Mouse (Mus musculus) midbrain, postnatal 0 days (tissue): ENCODE results near the gene Rpa2. TPM values are rescaled to one million over a fixed set of nuclear protein-coding genes. Genes with fewer than 3 reads are reported as not detected.
"Not testable (repeated sequence)": the region's sequence is repeated elsewhere in the genome, so short reads cannot be mapped to it uniquely, and the experiment has no call there.

Source experiments
- ATAC-seq: fragments of 200-750 bp; cut with Nextera tagmentation; 2 replicates; pipeline ENCODE4 v1.8.0; 2017; ENCODE audit warnings: moderate number of reproducible peaks, mild to moderate bottlenecking, moderate TSS enrichment, moderate library complexity; ENCODE audit not compliant: low FRiP score
- DNase-seq: peaks from one replicate; pipeline ENCODE4 v3.0.0-alpha.2; 2015; ENCODE audit warnings: low spot score
- H3K27ac ChIP-seq: fragments of 300-500 bp; sonication (generic); 2 replicates; pipeline ENCODE4 v1.5.1; 2014; ENCODE audit warnings: low read depth, mild to moderate bottlenecking, low read length, mixed read lengths
- H3K27me3 ChIP-seq: fragments of 300-500 bp; sonication (generic); 2 replicates; pipeline ENCODE4 v1.6.1; 2014; ENCODE audit warnings: low read length, control low read depth, mixed read lengths; ENCODE audit not compliant: insufficient read depth
- H3K36me3 ChIP-seq: fragments of 300-500 bp; sonication (generic); 2 replicates; pipeline ENCODE4 v1.6.1; 2014; ENCODE audit warnings: low read length, control low read depth, mixed read lengths; ENCODE audit not compliant: insufficient read depth
- H3K4me1 ChIP-seq: fragments of 300-500 bp; sonication (generic); 2 replicates; pipeline ENCODE4 v1.6.1; 2014; ENCODE audit warnings: mild to moderate bottlenecking, control low read depth, antibody characterized with exemption, low read length, mixed read lengths; ENCODE audit not compliant: insufficient read depth
- H3K4me2 ChIP-seq: fragments of 300-500 bp; sonication (generic); 2 replicates; pipeline ENCODE4 v1.6.1; 2014; ENCODE audit warnings: low read depth, mild to moderate bottlenecking, low read length, mixed read lengths; ENCODE audit not compliant: poor library complexity, severe bottlenecking
- H3K4me3 ChIP-seq: fragments of 300-500 bp; sonication (generic); 2 replicates; pipeline ENCODE4 v1.5.1; 2014; ENCODE audit warnings: low read depth, mild to moderate bottlenecking, low read length, moderate library complexity
- H3K9ac ChIP-seq: fragments of 300-500 bp; sonication (generic); replicated peaks from 2 replicates; pipeline ENCODE4 v1.6.1; 2014; ENCODE audit warnings: mild to moderate bottlenecking, low read length, moderate library complexity, mixed read lengths; ENCODE audit not compliant: poor library complexity, severe bottlenecking
- H3K9me3 ChIP-seq: fragments of 300-500 bp; sonication (generic); 2 replicates; pipeline ENCODE4 v1.6.1; 2016; ENCODE audit warnings: low read length, control low read depth
- CTCF ChIP-seq: IDR thresholded peaks from 2 replicates; pipeline ENCODE4 v1.5.1; 2016; ENCODE audit warnings: antibody characterized with exemption, mild to moderate bottlenecking
- WGBS: fragments of 180-500 bp; shearing (Covaris S2); extraction: QIAGEN DNeasy Blood & Tissue Kit; methylation state at CpG from one replicate; pipeline ENCODE4 v1.1.7; 2014; 5-methylcytosine and 5-hydroxymethylcytosine counted together
- polyA plus RNA-seq: library from polyadenylated mRNA; unstranded; fragments of >200 nt; fragmentation: Nextera tagmentation; extraction: Ambion mirVana; gene quantifications from 2 replicates; pipeline ENCODE4 v1.2.1, GENCODE M21; 2015
- total RNA-seq: library from RNA; depleted of rRNA; stranded (reverse); fragments of >200 nt; gene quantifications from 2 replicates; pipeline ENCODE4 v1.2.3, GENCODE M21; 2014

Rpa2 gene
- total and polyA plus RNA-seq, 2 experiments from 2014 or later: 18.9 to 28.4 TPM

DNA sequence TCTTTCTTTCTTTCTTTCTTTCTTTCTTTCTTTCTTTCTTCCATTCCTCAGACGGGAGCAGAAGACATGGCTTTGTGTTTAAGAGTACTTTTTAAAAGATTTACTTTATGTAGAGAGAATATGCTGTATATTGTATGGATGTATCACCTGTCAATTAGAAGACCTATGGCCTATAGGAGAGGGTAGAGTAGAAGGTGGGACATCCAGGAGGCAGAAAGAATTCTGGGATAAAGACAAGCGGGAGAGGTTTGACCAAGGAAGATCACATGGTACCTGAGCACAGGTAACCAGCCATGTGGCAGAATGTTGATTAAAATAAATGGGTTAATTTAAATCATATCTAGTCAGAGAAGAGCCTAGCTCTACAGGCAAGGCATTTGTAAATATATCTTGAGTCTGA is 33.4 kb upstream of the Rpa2 start:
- no peak for TF ChIP-seq CTCF
- H3K9ac ChIP-seq: no peak overlapping the region
- H3K27me3 ChIP-seq: no peaks in the 10 kb centered on the region
- H3K9me3 ChIP-seq: no peaks in the 10 kb centered on the region
- ATAC-seq (no peak), DNase-seq (no peak)
- H3K36me3 ChIP-seq: no peaks in the 10 kb centered on the region
- no peak overlapping the region for H3K4me2 ChIP-seq
- no peaks in the 10 kb centered on the region for H3K4me1 ChIP-seq
- no peak overlapping the region for H3K27ac ChIP-seq
- WGBS: 92% methylated on average over 2 of the region's 2 CpGs
- no peak overlapping the region for H3K4me3 ChIP-seq

DNA sequence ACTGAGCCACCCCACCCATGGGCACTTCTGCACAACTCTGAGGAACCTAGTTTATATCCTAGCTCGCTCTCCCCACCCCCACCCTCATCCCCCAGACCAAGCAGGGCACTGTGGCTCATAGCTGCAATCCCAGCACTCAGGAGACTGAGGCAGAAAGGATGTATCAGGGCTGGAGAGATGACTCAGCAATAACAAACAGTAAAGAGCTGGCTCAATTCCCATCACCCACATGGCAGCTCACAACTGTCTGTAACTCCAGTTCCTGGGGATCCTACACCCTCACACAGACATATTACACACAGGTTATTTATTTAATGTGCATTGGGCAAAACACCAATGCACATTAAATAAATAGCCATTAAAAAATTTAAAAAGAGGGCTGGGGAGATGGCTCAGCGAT is 32.7 kb upstream of the Rpa2 start:
- H3K4me2 ChIP-seq: no peak overlapping the region
- H3K27me3 ChIP-seq: no peaks in the 10 kb centered on the region
- no peaks in the 10 kb centered on the region for H3K9me3 ChIP-seq
- DNase-seq (no peak), ATAC-seq (no peak)
- no peak overlapping the region for H3K4me3 ChIP-seq
- no peak overlapping the region for H3K27ac ChIP-seq
- no peak for TF ChIP-seq CTCF
- H3K4me1 ChIP-seq: no peaks in the 10 kb centered on the region
- WGBS: 69% methylated on average over 2 of the region's 2 CpGs
- no peak overlapping the region for H3K9ac ChIP-seq
- H3K36me3 ChIP-seq: no peaks in the 10 kb centered on the region

DNA sequence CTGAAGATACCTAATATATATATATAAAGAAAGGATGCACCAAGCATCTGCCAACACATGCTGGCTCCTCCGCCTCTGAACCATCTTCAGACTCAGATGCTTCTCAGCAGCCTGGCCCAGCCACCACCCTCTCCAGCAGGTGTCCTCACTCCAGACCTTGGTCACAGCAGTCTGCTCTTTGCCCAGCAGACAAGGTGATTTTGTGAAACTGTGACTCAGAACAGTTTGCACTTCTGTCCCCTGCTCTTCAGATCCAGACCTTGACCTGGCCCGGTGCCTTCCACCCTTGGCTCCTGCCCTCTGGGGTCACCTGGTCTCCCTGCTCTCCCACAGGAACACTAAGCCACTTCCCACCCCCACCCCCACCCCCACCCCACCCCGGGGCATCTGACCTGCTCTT is 32.2 kb upstream of the Rpa2 start:
- Histone ChIP-seq H3K4me3 (no peak overlapping the region), H3K4me1 (no peaks in the 10 kb centered on the region), H3K27me3 (no peaks in the 10 kb centered on the region), H3K9ac (no peak overlapping the region), H3K36me3 (no peaks in the 10 kb centered on the region), H3K9me3 (no peaks in the 10 kb centered on the region), H3K4me2 (no peak overlapping the region), H3K27ac (no peak overlapping the region)
- ATAC-seq: no peak
- 0 out of 2 replicates have a peak, but pooled peaks have one; percentile 14 for TF ChIP-seq CTCF
- 84% methylated on average over 3 of the region's 3 CpGs for whole genome bisulfite sequencing
- DNase-seq: no peak

DNA sequence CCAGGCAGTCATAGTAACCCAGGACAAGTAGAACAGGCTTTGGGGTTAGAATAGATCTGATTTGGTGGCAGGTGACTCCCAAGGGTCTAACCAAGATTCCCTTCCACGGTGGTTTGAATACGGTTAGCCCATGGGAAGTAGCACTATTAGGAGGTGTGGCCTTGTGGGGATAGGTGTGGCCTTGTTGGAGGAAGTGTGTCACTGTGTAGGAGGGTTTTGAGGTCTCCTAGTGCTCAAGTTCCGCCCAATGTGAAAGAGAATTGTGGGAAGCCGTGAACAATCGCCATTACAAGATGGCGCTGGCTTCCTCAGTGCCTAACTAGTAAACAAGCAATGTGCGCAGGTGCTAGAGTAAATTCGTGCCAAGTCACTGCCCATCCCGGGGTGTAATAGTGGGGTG is 31.0 kb upstream of the Rpa2 start:
- H3K36me3 ChIP-seq, H3K27ac ChIP-seq: not testable (repeated sequence)

DNA sequence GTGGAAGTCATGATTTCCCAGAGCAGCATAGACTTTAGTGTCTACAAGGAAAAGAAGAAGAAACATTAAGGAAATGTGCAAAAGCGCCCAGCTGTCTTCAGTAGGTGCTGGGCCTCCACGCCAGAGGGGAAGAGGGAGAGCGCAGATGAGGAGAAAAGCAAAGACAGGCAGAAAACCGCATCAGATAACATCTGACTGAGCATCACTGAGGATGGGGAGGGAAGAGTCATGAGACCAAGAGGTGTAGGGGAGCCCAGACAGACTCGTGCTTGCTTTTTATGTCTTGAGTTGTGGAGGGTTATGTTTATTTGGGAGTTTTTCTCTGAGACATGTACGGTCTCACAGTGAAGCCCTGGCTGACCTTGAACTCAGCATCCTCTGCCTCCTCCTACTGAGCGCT is 26.6 kb upstream of the Rpa2 start:
- no peak overlapping the region for H3K9ac ChIP-seq
- DNase-seq (no peak), ATAC-seq (no peak)

More for the DNA sequence above, 31.0 kb upstream of the Rpa2 start:
- not testable (repeated sequence) for H3K4me3 ChIP-seq, H3K4me1 ChIP-seq, H3K27me3 ChIP-seq, ATAC-seq, H3K9me3 ChIP-seq, H3K9ac ChIP-seq, DNase-seq, H3K4me2 ChIP-seq
- 91% methylated on average over 9 of the region's 9 CpGs for WGBS

DNA sequence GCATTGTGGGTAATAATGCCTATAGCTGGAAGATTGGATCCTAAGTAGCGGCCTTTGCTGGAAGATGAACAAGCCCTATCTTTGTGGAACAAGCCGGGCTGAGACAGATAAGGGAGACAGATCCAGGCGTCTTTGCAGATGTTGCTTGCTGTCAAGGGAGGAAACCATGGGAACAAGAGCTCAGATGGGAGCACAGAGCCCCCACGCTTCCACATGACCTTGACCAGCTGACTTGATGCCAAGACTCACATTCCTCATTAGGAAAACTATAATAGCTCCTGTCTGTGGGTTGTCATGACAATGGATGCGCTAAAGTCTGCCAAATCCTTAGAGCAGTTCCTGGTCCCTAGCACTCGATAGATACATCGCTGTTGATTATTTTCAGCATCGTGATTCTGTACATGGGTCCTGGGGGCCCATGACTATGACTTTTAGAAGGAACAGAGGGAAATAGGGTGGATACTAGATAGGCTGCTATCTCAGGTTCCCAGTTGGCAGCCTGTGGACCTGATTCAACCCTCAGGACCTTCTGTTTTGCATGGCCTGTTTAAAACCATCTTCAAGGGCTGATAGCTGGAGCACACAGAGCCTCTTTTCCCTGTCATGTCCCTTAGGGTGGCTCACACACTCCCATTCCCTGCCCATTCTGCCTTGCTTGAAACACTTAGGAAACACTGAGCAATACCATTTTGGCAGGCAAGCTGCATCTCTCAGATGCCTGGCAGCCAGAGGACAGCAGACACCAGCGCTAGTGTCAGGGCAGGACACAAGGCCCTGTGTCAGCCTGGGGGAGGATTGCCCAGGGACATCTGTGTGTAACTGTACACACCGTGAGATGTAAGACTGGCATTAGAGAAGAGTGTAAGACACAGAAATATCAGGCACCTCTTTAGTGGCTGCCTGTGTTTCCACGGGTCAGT is 23.9 kb upstream of the Rpa2 start:
- Histone ChIP-seq H3K4me1 (peaks cover 11% of the 10 kb centered on the region; the same call in 1 of the 2 replicates), H3K27me3 (no peaks in the 10 kb centered on the region), H3K4me3 (no peak overlapping the region), H3K9me3 (no peaks in the 10 kb centered on the region), H3K4me2 (no peak overlapping the region), H3K9ac (no peak overlapping the region), H3K36me3 (no peaks in the 10 kb centered on the region), H3K27ac (peak overlapping the region; percentile 80)
- DNase-seq (peak; percentile 81), ATAC-seq (peak; percentile 84)
- 51% methylated on average over 11 of the region's 11 CpGs for WGBS
- peak; percentile 31; the same call in 1 of the 2 replicates for TF ChIP-seq CTCF

More for the DNA sequence above, 26.6 kb upstream of the Rpa2 start:
- no peaks in the 10 kb centered on the region for H3K36me3 ChIP-seq
- H3K9me3 ChIP-seq: no peaks in the 10 kb centered on the region
- WGBS: 92% methylated on average over 7 of the region's 7 CpGs
- TF ChIP-seq CTCF: no peak
- no peak overlapping the region for H3K27ac ChIP-seq
- no peak overlapping the region for H3K4me3 ChIP-seq
- H3K27me3 ChIP-seq: no peaks in the 10 kb centered on the region
- peaks cover 11% of the 10 kb centered on the region; the same call in 1 of the 2 replicates for H3K4me1 ChIP-seq
- H3K4me2 ChIP-seq: no peak overlapping the region
